Mouse (Mus musculus) heart, postnatal 0 days (tissue): Measurements from ENCODE around the gene Rufy4.

ENCODE experiments used
- CTCF ChIP-seq: IDR thresholded peaks from 2 replicates; pipeline ENCODE4 v1.5.1; 2016; ENCODE audit warnings: antibody characterized with exemption, control low read depth, low read depth
- EP300 ChIP-seq: IDR thresholded peaks from 2 replicates; pipeline ENCODE4 v1.6.1; 2016; ENCODE audit warnings: antibody characterized with exemption, low read depth

DNA sequence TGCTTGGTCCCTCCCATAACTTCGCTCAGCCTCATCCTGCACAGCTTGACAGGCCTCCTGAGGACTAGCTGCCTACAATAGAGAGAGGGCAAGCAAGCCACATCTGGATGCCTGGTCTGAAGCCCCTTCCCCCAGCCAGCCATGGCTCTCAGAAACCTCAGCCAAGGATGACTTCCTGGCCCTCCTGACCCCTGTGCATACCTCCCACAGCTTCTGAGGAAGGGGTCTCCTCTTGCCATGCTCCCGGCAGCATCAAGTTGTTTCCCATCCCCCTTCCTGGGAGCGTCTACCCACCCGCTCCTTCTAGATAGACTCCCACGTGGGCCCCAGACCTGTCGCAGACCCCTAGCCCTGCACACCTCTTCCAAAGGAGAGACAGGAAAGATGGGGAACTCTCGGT, 35.0 kb upstream of the Rufy4 start:
- no peak for TF ChIP-seq CTCF
- TF ChIP-seq EP300, result no peak
